Mouse (Mus musculus): ENCODE data around the gene Zswim1.
"Not testable (repeated sequence)": the region's sequence is repeated elsewhere in the genome, so short reads cannot be mapped to it uniquely, and the experiment has no call there.

Zswim1 gene

DNA sequence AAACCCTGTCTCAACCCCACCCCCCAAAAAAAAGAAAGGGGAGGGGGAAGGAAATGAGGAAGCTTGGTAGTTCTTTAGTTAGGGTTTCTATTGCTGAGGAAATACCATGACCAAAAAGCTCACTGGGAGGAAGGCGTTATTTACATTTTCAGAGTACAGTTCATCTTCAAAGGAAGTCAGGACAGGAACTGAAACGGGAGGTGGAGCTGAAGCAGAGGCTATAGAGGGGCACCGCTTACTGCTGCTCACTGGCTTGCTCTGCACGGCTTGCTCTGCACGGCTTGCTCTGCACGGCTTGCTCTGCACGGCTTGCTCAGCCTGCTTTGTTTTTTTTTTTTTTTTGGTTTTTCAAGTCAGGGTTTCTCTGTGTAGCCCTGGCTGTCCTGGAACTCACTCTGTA is 46.0 kb downstream of the Zswim1 start:
- no peak for DNase-seq

DNA sequence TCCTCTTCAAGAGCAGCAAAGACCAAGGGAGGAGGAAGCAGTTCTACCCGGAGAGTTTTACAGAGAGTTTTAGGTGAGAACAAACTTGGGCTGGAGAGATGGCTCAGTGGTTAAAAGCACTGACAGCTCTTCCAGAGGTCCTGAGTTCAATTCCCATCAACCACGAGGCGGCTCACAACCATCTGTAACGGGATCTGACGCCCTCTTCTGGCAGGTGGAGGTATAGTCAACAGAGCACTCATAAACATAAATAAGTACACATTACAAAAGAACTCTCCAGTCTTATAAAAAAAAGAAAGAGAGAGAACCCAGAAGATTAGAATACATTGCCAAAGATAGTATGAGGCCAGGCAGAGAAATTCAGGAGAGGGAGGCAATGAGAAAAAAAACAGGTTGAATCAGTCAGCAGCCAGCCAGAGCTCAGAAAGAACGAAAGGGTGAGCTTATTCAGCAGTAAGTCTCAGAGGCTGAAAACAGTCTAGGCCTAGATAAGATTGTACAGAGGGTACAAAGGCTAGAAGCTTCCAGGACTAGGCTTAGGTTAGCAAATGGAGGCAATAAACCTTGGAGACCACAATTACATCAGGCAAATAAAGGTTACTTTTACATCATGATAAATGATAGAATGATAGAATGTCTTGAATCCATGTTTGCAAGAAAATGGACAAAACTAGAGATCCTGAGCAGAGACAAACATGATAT is 49.3 kb downstream of the Zswim1 start:
- DNase-seq: no peak

DNA sequence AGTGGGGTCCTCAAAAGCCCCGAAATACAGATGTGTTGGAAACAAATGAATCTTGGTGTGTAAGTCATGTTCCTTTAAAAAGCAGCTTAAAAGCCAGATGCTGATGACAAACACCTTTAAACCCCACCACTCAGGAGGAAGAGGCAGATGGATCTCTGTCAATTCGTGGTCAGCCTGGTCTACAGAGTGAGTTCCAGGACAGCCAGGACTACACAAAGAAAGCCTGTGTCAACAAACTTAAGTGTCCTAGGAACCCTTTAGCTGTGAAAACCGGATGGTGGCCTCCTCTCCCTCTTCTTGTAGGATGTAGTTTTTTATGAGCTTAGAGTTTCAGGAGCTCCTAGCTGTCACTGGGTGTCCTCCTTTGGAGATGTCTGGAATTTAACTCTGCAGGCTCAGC is 51.1 kb downstream of the Zswim1 start:
- no peak for DNase-seq

DNA sequence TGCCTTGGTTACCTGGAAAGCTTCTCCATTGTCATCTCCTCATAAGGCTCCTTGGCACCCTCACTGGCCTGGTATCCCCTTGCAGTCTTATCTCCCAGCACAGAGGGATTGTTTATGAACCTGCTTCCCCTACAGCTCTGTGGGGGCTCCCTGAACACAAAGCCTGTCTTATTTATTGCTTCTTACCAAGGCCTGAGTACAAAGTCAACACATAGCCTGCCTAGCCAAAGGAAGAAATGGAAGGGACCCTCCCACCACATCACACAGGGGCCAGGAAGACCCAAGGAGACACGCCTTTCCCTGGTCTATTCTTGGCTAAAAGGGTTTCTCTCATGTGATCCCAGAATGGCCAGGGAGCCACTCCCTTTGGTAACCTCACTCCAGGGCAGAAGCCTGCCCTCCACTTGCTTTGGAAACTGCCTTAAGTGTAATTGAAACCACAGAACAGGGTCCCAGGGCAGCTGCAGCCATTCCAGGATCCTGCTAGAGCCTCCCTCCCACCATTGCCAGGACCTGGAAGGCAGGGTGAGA is 51.8 kb downstream of the Zswim1 start:
- no peak for DNase-seq

DNA sequence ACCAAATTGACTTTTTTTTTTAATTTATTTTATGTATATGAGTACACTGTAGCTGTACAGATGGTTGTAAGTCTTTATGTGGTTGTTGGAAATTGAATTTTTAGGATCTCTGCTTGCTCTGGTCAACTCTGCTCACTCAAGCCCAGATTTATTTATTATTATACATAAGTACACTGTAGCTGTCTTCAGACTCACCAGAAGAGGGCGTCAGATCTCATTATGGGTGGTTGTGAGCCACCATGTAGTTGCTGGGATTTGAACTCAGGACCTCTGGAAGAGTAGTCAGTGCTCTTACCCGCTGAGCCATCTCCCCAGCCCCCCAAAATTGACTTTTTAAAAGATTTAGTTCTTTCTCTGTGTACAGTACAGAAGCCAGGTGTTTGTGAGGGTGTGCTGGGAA is 53.2 kb downstream of the Zswim1 start:
- DNase-seq: not testable (repeated sequence)
